Mouse (Mus musculus) brain, embryonic 18.5 days (tissue): ENCODE data around the gene Kcnt1.
"Not testable (repeated sequence)": the region's sequence is repeated elsewhere in the genome, so short reads cannot be mapped to it uniquely, and the experiment has no call there.

Source experiments
- DNase-seq: peaks from one replicate; pipeline ENCODE4 v3.0.0-alpha.2; 2012; ENCODE audit warnings: low read depth, low spot score

The Kcnt1 gene

DNA sequence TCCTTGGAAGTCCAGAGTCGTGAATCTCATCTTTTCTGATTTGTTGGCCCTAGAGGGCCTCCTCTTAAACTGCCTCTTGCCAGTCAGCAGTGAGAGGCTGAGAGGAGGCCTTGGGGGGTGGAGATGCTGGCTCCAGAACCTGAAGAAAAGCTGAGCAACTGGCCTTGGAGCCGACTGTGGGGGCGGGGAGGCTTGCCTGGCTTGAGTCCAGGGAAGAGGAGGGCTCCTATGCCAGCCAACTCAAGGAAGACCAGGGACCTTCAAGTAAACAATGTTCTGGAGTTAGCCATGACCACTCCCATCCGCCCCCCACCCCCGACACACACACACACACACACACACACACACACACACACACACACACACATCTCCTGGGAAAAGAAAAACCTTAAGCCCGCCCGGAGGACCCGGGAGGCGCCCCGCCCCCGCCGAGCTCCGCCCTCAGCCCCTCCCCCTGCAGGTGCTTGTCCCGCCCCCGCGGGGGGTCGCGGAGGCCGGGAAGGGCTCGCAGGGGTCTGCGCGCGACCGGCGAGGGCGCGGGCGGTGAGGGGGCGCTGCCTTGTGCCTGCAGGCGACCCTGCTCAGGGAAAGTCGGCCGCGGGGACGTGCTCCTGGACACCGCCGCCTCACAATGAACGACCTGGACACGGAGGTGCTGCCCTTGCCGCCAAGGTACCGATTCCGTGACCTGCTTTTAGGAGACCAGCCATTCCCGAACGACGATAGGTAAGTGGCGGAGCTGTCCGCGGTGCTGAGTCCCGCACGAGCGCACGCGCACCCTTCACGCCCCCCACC, at the start of gene Kcnt1:
Gene Kcnt1 (plus strand): TSS at position 398 of the 795 bp plus-strand sequence.
- no peak for DNase-seq

- not testable (repeated sequence) for DNase-seq
Measured at GRCm38 (mm10) chr2:25815748-25816147, 47.8 kb upstream of the Kcnt1 start, which contains the start of gene Glt6d1. Glt6d1 (minus strand) TSS chr2:25815848.

DNA sequence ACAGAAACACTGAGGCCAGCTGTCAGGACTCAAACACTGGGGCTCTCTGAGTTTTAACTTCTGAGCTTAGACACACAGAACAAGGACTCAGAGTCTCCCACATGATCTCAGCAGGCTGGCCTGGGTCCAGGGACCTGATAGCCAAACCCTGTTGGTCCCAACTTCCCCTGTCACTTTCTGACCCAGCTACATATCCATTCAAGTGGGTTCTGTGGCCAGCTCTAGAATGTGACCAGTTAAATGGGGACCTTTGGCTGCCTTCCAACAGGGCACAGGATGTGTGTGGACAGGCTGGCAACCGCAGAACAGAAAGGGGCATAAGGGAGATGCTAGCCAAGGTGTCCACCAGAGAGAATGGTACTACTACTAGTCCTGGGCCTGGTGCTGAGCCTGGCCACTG, 40.7 kb upstream of the Kcnt1 start, which contains the start of gene Lcn9:
Gene Lcn9 (plus strand): TSS at position 348 of the 400 bp plus-strand sequence.
- no peak for DNase-seq

DNA sequence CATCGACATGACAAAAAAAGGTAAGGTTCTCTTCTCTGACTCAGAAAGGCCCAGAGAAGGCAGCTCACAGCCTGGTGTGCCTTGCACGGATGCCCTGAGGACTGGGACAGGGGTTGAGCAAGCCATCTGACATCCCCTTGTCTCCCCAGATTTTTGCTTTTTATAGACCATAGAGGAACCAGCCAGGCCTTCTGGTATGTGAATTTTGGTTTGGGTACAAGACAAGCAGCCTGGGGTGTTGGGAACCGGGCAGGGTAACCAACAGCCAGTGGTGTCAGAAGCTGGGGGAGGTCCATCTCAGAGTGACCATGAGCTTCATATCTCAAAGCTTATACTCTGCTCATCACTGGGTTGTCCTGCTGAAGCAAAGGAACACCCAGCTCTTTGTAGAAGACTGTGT, 38.8 kb upstream of the Kcnt1 start:
- no peak for DNase-seq

DNA sequence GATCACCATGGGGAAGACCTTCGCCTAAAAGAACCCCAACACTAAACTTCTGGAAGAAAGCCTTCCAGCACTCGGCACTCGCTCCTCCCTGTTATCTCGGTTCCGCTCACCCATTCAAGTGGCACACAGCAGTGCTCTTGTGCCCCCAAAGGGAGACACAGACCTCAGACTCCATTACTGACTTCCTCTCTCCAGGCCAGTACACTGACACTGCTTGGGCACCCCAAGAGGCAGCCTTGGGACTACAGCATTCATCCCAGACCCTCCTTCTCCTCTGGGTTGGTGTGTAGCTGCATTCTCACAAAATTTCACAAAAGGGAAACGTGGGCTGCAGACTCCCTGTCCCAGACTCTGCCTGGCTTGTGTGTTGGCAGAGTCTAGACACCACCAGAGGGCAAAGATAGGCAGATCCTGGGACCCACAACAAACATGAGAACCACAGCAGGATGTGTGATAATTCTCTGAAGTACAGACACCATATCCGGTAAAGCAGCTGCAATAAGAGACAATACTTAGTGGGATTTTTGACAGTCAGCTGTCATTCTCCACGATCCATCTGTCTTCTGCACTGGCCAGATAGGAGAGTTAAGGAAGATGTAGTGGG, 35.1 kb upstream of the Kcnt1 start:
- DNase-seq = no peak

GRCm38 (mm10) chr2:25830786-25831185, 32.7 kb upstream of the Kcnt1 start:
- no peak for DNase-seq

GRCm38 (mm10) chr2:25836291-25836690, 27.2 kb upstream of the Kcnt1 start:
- DNase-seq = peak; percentile 34

DNA sequence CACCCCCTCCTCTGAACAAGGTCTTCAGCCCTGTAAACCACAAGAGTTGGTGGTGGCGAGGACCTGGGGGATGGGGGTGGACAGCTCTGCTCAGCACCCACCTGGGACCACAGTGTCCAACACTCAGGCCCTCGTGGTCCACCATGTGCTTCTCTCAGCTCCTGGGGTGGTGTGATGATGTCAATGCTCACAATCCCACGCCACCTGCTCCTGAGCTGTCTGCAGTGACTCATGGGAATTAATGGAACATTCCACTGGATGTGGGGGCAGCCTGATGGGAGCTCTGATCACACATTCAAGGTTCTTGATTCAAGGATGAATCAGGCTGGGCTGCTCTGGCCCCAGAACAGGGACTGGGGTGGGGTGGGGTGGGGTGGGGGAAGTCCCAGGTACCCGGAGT, 21.4 kb upstream of the Kcnt1 start:
- no peak for DNase-seq

GRCm38 (mm10) chr2:25842758-25843157, 20.8 kb upstream of the Kcnt1 start:
- DNase-seq = no peak

GRCm38 (mm10) chr2:25844097-25844496, 19.4 kb upstream of the Kcnt1 start:
- DNase-seq = no peak

DNA sequence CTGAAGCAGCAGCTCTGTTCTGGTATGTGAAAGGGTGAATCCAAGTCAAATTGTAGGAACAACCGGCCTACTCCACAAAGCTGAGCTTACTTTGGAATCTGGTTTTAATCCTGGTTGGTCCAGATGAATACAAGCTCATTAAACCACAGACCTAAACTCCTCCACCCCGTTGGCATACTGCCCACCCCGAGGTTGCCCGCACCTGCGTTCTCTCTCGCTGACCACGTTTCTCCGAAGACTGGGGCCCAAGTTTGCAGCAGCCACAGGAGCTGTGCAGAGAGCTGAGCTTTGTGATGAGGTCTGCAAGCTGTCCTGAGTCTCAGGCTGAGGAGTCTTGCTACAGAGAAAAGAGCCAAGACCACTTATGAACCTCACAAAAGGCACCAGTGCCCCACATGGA, 17.0 kb upstream of the Kcnt1 start:
- DNase-seq = no peak

- DNase-seq = no peak
Measured at GRCm38 (mm10) chr2:25847226-25847625, 16.3 kb upstream of the Kcnt1 start, which contains the start of gene Sohlh1. Sohlh1 (minus strand) TSS chr2:25847248.

GRCm38 (mm10) chr2:25850330-25850729, 13.2 kb upstream of the Kcnt1 start:
- DNase-seq = no peak

DNA sequence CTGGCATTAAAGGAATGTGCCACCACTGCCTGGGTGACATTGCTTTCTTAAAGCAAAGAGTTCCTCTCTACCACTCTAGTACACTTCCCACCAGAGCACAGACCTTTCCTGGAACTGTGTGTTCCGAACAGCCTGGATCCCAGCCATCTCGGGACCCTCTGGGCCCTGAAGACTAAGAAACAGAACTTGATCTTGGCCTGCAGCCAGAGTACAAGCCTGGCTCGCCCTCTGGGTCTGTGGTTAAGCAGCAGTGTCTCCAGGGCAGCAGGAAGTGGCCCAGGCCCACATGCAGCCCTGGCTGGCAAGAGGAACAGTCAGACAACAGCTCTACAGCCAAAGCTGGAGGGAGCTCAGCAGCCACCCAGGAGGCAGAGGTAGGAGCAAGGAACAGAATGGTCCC, 10.9 kb upstream of the Kcnt1 start:
- DNase-seq = no peak

- no peak for DNase-seq
Measured at GRCm38 (mm10) chr2:25853998-25854397, 9.5 kb upstream of the Kcnt1 start.

GRCm38 (mm10) chr2:25859891-25860290, 3.6 kb upstream of the Kcnt1 start:
- no peak for DNase-seq

- no peak for DNase-seq
Measured at GRCm38 (mm10) chr2:25862038-25862437, 1.5 kb upstream of the Kcnt1 start.

DNA sequence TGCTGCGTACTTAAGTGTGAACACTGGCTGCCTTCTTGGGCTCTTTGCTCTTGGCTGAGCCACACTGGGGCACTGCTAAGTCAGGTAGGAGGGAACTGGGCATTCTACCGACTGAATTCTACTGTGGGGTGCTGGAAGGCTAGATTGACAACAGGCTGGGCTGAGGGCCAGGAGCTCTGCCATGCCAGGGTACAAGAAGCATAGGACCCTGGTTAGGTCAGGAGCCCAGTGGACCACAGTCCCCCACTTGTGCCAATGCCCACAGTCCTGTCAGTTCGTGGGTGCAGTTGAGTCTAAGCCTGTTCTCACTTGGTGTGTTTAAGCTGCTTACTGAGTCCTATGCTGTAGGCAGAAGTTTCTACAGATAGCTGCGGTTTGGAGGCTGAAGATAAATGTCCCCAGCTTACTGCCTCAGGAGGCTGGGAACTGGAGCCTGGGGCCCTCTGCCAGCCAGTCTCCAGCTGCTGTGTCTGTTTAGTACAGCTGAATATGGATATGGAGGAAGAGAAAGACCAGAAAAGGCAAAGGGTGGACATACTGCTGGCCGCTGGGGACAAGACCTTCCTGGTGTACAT, 751 bp upstream of the Kcnt1 start:
- DNase-seq = no peak

- DNase-seq = no peak
Measured at GRCm38 (mm10) chr2:25864230-25864629, 696 bp downstream of the Kcnt1 start.

DNA sequence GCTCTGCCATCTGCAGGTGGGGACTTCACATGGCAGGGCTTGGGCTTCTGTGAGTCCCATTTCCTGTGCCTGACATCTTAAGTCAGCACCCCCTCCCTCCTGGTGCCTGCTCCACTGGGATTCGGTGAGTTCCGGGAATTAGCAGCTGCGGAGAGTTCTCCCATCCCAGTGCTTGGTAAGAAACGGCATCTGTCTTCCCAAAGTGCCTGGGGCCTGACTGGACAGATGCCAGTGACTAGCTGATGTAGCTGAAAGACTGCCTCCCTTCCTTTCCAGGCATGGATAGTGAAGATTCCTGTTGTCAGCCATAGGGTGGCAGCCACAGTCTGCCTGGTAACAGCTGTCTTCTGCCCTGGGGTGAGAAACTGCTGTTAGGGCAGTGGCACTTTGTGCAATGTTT, 1.9 kb downstream of the Kcnt1 start:
- DNase-seq = no peak

GRCm38 (mm10) chr2:25866656-25867055, 3.1 kb downstream of the Kcnt1 start:
- DNase-seq = no peak

DNA sequence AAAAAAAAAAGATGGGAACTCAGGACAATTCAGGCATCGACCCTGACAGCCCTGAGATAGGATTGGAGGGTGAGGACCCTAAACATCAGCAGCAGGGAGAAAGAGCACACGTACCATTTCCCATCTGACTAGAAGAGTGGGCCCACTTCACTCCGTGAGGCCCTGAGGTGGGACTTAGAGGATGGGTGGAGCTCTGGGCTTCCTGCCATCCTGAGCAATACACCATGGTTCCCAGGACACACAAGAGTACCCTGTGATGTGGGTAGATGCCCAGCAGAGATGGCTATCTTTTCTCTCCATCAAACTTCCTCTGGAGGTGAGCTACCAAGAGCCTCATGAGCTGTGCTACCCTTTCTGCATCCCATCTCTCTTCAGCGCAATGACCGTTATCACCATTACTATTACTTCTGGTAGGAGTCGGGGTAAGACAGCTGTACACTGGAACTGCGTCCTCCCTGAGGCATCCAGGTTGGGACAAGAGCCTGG, 13.8 kb downstream of the Kcnt1 start:
- no peak for DNase-seq
